Mouse (Mus musculus): ENCODE results near the gene Olfr948. TPM values are rescaled to one million over a fixed set of nuclear protein-coding genes. Genes with fewer than 3 reads are reported as not detected.

Gene Olfr948
- not detected in 2 replicates for polyA plus RNA-seq (2012; rRNA removed; ENCODE audit: low replicate concordance)

DNA sequence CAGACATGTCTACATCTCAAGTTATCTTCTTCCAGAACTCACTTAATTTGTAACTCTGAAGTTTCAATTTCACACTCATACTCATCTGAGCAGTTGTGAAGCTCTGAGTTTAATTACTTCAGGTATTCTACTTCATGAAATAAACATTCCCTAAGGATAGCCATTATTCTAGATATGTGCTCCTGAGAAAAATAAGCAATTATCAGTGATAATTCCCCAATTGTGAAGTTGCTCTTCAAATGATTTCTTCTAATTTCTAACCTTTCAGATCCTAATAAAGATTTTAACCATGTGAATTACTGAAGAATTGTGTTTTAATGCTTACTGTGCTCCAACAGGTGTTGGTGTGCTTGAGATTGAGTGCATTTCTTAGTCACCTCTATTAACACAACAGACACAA is at the start of gene Olfr948:
Gene Olfr948 (minus strand): TSS at position 101 of the 400 bp plus-strand sequence.

DNA sequence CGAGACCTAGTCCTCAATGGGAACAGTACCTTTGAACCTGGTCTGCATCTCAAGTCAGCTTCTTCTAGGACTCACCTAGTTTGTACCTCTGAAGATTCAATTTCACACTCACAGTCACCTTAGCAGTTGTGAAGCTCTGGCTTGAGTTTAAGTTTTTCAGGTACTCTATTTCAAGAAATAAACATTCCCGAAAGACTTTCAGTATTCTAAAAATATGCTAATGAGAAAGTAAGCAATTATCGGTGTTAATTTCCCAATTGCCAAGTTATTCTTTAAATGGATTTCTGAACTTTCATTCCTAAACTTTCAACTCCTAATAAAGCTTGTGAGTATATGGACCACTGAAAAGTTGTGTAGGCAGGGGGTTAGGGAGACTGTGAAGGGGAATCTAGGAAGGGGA is 49.1 kb downstream of the Olfr948 start, which contains the start of gene Olfr945:
Gene Olfr945 (minus strand): TSS at position 101 of the 400 bp plus-strand sequence.

Other genes with a start within 250 kb of the Olfr948 start
- gene Olfr938, start 247.2 kb downstream of the Olfr948 start, polyA plus RNA-seq (2012; rRNA removed; ENCODE audit: low replicate concordance), result not detected in 2 replicates
- not detected in 2 replicates for gene Olfr27, start 197.9 kb downstream of the Olfr948 start, polyA plus RNA-seq (2012; rRNA removed; ENCODE audit: low replicate concordance)
- gene Olfr943, start 159.7 kb downstream of the Olfr948 start, polyA plus RNA-seq (2012; rRNA removed; ENCODE audit: low replicate concordance), result not detected in 2 replicates
- not detected in 2 replicates for gene Olfr944, start 124.1 kb downstream of the Olfr948 start, polyA plus RNA-seq (2012; rRNA removed; ENCODE audit: low replicate concordance)
- gene Olfr1537, start 76.1 kb downstream of the Olfr948 start, polyA plus RNA-seq (2012; rRNA removed; ENCODE audit: low replicate concordance), result not detected in 2 replicates
- gene Olfr945, start 49.2 kb downstream of the Olfr948 start, polyA plus RNA-seq (2012; rRNA removed; ENCODE audit: low replicate concordance), result not detected in 2 replicates
- gene Olfr951, start 61.4 kb upstream of the Olfr948 start, polyA plus RNA-seq (2012; rRNA removed; ENCODE audit: low replicate concordance), result not detected in 2 replicates
- gene Olfr952, start 101.1 kb upstream of the Olfr948 start, polyA plus RNA-seq (2012; rRNA removed; ENCODE audit: low replicate concordance), result not detected in 2 replicates
- gene Olfr954, start 130.7 kb upstream of the Olfr948 start, polyA plus RNA-seq (2012; rRNA removed; ENCODE audit: low replicate concordance), result not detected in 2 replicates
- gene Olfr955, start 145.9 kb upstream of the Olfr948 start, polyA plus RNA-seq (2012; rRNA removed; ENCODE audit: low replicate concordance), result not detected in 2 replicates
- not detected in 2 replicates for gene Olfr44, start 167.9 kb upstream of the Olfr948 start, polyA plus RNA-seq (2012; rRNA removed; ENCODE audit: low replicate concordance)
- gene Olfr957, start 189.8 kb upstream of the Olfr948 start, polyA plus RNA-seq (2012; rRNA removed; ENCODE audit: low replicate concordance), result not detected in 2 replicates
- gene Olfr958, start 228.0 kb upstream of the Olfr948 start, polyA plus RNA-seq (2012; rRNA removed; ENCODE audit: low replicate concordance), result not detected in 2 replicates
- gene Olfr959, start 249.5 kb upstream of the Olfr948 start, polyA plus RNA-seq (2012; rRNA removed; ENCODE audit: low replicate concordance), result not detected in 2 replicates

Measured in duodenum, adult 2 months (tissue).